Mouse (Mus musculus) midbrain, embryonic 11.5 days (tissue): ENCODE results near the gene Slc35g1. TPM values are rescaled to one million over a fixed set of nuclear protein-coding genes. Genes with fewer than 3 reads are reported as not detected.
"Not testable (repeated sequence)": the region's sequence is repeated elsewhere in the genome, so short reads cannot be mapped to it uniquely, and the experiment has no call there.

Experiments used
- ATAC-seq: fragments of 200-750 bp; cut with Nextera tagmentation; 2 replicates; pipeline ENCODE4 v1.8.0; 2017; ENCODE audit warnings: moderate TSS enrichment, moderate library complexity; ENCODE audit not compliant: low FRiP score
- DNase-seq: peaks from one replicate; pipeline ENCODE4 v3.0.0; 2015; ENCODE audit warnings: low spot score; ENCODE audit errors: missing footprints
- H3K27ac ChIP-seq: fragments of 300-500 bp; sonication (generic); 2 replicates; pipeline ENCODE4 v1.5.1; 2014; ENCODE audit warnings: low read depth, low read length
- H3K27me3 ChIP-seq: fragments of 300-500 bp; sonication (generic); 2 replicates; pipeline ENCODE4 v1.6.1; 2014; ENCODE audit warnings: mild to moderate bottlenecking, low read length, moderate library complexity, mixed read lengths; ENCODE audit not compliant: control insufficient read depth, insufficient read depth
- H3K36me3 ChIP-seq: fragments of 300-500 bp; sonication (generic); 2 replicates; pipeline ENCODE4 v1.6.1; 2014; ENCODE audit warnings: mild to moderate bottlenecking, low read length, moderate library complexity, mixed read lengths; ENCODE audit not compliant: control insufficient read depth, insufficient read depth
- H3K4me1 ChIP-seq: fragments of 300-500 bp; sonication (generic); 2 replicates; pipeline ENCODE4 v1.6.1; 2014; ENCODE audit warnings: low read length; ENCODE audit not compliant: control insufficient read depth, insufficient read depth
- H3K4me2 ChIP-seq: fragments of 300-500 bp; sonication (generic); 2 replicates; pipeline ENCODE4 v1.6.1; 2014; ENCODE audit warnings: mild to moderate bottlenecking, moderate library complexity
- H3K4me3 ChIP-seq: fragments of 300-500 bp; sonication (generic); 2 replicates; pipeline ENCODE4 v1.5.1; 2014; ENCODE audit warnings: low read depth, low read length
- H3K9ac ChIP-seq: fragments of 300-500 bp; sonication (generic); 2 replicates; pipeline ENCODE4 v1.6.1; 2014; ENCODE audit warnings: low read length
- H3K9me3 ChIP-seq: fragments of 300-500 bp; sonication (generic); 2 replicates; pipeline ENCODE4 v1.6.1; 2016; ENCODE audit warnings: low read length; ENCODE audit not compliant: control insufficient read depth
- WGBS: fragments of 180-500 bp; shearing (Covaris S2); extraction: QIAGEN DNeasy Blood & Tissue Kit; methylation state at CpG from one replicate; pipeline ENCODE4 v1.1.7; 2014; 5-methylcytosine and 5-hydroxymethylcytosine counted together
- polyA plus RNA-seq: library from polyadenylated mRNA; unstranded; fragments of >200 nt; fragmentation: Nextera tagmentation; extraction: Ambion mirVana; gene quantifications from 2 replicates; pipeline ENCODE4 v1.2.1, GENCODE M21; 2014

Slc35g1 gene
- polyA plus RNA-seq, 1 experiment from 2014 or later, result 8.0 TPM

- Histone ChIP-seq H3K9ac (no peak overlapping the region), H3K4me2 (no peak overlapping the region), H3K27me3 (no peaks in the 10 kb centered on the region), H3K9me3 (no peaks in the 10 kb centered on the region), H3K27ac (no peak overlapping the region), H3K36me3 (no peaks in the 10 kb centered on the region), H3K4me3 (no peak overlapping the region), H3K4me1 (no peaks in the 10 kb centered on the region)
- ATAC-seq (no peak), DNase-seq (no peak)
- WGBS, result 58% methylated on average over 2 of the region's 2 CpGs
Observed at GRCm38 (mm10) chr19:38373371-38373770, 22.4 kb upstream of the Slc35g1 start.

DNA sequence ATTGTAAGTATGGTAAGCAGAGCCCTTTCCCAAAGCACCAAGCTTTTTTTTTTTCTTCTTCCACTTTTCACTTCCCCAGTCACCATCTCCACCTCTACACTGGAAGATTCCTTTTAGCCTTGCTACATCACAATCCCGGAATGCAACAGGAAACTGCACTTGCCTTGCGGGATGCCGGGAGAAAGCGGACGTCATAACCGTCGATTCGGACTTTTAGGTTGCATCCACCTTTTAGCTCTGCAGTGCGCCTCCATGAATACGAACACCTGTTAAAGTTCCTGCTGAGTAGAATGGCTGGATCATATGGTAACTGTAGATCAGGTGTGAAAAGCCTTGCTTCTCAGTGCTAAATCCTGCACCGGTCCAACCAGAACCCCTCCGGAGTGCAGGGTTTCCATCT is 12.0 kb upstream of the Slc35g1 start:
- no peaks in the 10 kb centered on the region for H3K4me1 ChIP-seq
- H3K4me2 ChIP-seq, result no peak overlapping the region
- H3K36me3 ChIP-seq, result no peaks in the 10 kb centered on the region
- WGBS, result 89% methylated on average over 12 of the region's 12 CpGs
- DNase-seq (no peak), ATAC-seq (no peak)
- H3K9ac ChIP-seq, result no peak overlapping the region
- no peak overlapping the region for H3K4me3 ChIP-seq
- no peaks in the 10 kb centered on the region for H3K9me3 ChIP-seq
- no peak overlapping the region for H3K27ac ChIP-seq
- no peaks in the 10 kb centered on the region for H3K27me3 ChIP-seq

DNA sequence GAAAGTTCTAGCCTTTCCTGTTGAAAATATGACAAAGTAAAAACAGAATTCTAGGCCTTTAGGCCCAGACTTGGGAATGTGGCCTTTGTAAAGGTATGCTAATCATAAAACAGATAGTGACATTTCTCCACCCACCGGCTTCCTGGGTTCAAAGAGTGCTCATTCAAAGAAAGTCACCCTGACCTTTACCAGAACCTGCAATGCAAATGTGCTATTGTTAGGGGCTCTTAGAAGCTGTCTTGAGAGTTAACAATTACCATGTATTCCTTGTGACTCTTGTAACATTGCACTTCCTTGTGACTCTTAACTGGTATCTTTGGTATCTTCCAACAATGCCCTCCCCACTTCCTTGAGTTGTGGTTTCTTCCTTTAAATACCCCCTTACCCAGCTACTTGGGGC is 8.8 kb upstream of the Slc35g1 start:
- not testable (repeated sequence) for H3K4me3 ChIP-seq, H3K9ac ChIP-seq, H3K4me2 ChIP-seq, H3K36me3 ChIP-seq, H3K27me3 ChIP-seq, ATAC-seq, H3K4me1 ChIP-seq, H3K27ac ChIP-seq, DNase-seq, H3K9me3 ChIP-seq
- WGBS, result 88% methylated on average over 1 of the region's 1 CpGs

GRCm38 (mm10) chr19:38387835-38388234 is 7.9 kb upstream of the Slc35g1 start:
- 94% methylated on average over 4 of the region's 4 CpGs for WGBS
- H3K9me3 ChIP-seq, result no peaks in the 10 kb centered on the region
- H3K4me1 ChIP-seq, result no peaks in the 10 kb centered on the region
- H3K4me3 ChIP-seq, result no peak overlapping the region
- no peak overlapping the region for H3K9ac ChIP-seq
- no peak overlapping the region for H3K27ac ChIP-seq
- no peaks in the 10 kb centered on the region for H3K27me3 ChIP-seq
- H3K4me2 ChIP-seq, result no peak overlapping the region
- H3K36me3 ChIP-seq, result no peaks in the 10 kb centered on the region
- ATAC-seq (no peak), DNase-seq (no peak)

DNA sequence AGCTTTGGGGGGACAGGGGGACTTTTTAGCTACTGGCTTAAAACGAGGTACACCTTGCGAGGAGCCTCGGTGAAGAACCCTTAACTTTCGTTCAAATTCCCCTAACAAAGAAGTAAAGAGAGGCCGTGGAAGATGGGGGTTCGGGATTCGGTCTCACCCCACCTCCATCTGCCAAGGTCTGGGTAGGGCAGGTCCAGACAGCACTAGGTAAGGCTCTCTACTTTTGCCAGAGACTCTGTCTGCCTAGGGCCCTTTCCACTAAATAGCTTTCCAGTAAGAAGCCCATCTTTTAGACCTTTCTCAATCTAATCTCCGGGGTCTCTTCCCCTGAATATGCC is 822 bp downstream of the Slc35g1 start:
- Histone ChIP-seq H3K9ac (peak overlapping the region; percentile 86), H3K27me3 (no peaks in the 10 kb centered on the region), H3K4me2 (peak overlapping the region; percentile 75), H3K9me3 (no peaks in the 10 kb centered on the region), H3K27ac (no peak overlapping the region), H3K36me3 (no peaks in the 10 kb centered on the region), H3K4me3 (peak overlapping the region; percentile 68), H3K4me1 (peaks cover 5% of the 10 kb centered on the region; the same call in 1 of the 2 replicates)
- WGBS, result 12% methylated on average over 8 of the region's 8 CpGs
- ATAC-seq (no peak), DNase-seq (peak; percentile 89)

DNA sequence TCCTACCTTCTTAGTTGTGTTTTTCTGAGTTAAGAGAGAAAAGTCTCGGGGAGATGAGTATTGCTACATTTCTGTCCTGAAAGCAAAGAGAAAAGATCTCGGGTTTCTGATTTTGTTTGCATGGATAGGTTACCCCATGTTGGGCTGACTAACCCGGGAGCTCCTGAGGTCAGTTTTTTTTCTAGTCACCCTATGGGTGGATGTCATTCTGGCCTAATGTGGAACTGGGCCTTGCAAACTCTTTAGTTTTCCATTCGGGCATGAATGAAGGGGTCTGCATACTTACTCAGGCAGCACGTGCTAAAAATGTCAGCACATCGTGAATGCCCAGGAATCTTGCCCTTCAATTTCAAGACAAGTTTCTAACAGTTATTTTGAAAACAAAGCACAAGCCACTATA is 1.2 kb downstream of the Slc35g1 start:
- Histone ChIP-seq H3K9me3 (no peaks in the 10 kb centered on the region), H3K27me3 (no peaks in the 10 kb centered on the region), H3K27ac (no peak overlapping the region), H3K4me3 (peak overlapping the region; percentile 68; the same call in 1 of the 2 replicates), H3K4me2 (peak overlapping the region; percentile 75), H3K9ac (no peak overlapping the region), H3K4me1 (peaks cover 5% of the 10 kb centered on the region; the same call in 1 of the 2 replicates), H3K36me3 (no peaks in the 10 kb centered on the region)
- 30% methylated on average over 6 of the region's 6 CpGs for WGBS
- ATAC-seq, result no peak
- DNase-seq, result peak; percentile 85

DNA sequence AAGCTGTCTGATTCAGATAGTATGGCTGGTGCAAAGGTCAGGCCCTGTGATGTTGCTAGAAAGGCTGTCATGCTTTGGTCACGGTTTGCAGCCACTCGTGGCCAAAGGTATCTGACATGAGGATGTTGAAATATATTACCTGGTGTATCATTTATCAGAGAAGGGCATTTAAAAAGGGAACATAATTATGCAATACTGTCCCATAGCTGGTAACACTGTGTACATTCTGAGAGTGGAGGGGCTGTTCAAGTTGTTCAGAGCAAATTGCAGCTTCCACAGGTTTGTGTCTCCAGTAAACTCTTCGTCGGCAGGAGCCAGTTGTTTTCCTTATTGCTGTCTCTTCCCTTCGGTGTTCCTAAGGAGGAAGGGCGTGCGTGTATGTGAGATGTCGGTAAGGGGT is 3.2 kb downstream of the Slc35g1 start:
- ATAC-seq, result no peak
- Histone ChIP-seq H3K4me3 (no peak overlapping the region), H3K27ac (no peak overlapping the region), H3K9me3 (no peaks in the 10 kb centered on the region), H3K9ac (no peak overlapping the region), H3K4me1 (peaks cover 5% of the 10 kb centered on the region; the same call in 1 of the 2 replicates), H3K4me2 (no peak overlapping the region), H3K27me3 (no peaks in the 10 kb centered on the region), H3K36me3 (no peaks in the 10 kb centered on the region; the same call in 1 of the 2 replicates)
- WGBS, result 91% methylated on average over 8 of the region's 8 CpGs
- no peak for DNase-seq

DNA sequence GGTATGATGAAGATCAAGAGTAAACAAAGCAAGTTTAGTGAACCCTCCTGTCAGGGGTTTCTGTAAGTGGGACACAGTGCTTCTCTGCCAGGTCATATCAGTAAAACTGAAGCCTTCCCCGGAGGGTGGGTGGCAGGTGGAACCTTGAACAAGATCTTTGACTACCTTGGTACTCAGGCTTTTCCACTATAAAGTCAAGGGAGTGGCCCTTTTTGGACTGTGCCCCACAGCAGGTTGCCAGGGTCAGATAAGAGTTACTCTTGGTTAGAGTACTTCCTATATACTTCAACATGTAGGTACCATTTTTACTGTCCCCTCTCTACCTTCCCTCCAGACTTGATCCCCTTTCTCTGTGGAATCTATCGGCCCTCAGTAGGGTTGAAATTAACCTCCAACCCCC is 5.1 kb downstream of the Slc35g1 start:
- Histone ChIP-seq H3K27ac (no peak overlapping the region), H3K9me3 (no peaks in the 10 kb centered on the region), H3K4me3 (no peak overlapping the region), H3K36me3 (no peaks in the 10 kb centered on the region; the same call in 1 of the 2 replicates), H3K27me3 (no peaks in the 10 kb centered on the region), H3K4me2 (no peak overlapping the region), H3K4me1 (peaks cover 5% of the 10 kb centered on the region; the same call in 1 of the 2 replicates), H3K9ac (no peak overlapping the region)
- DNase-seq, result no peak
- ATAC-seq, result no peak
- WGBS, result 88% methylated on average over 2 of the region's 2 CpGs

- no peaks in the 10 kb centered on the region for H3K9me3 ChIP-seq
- WGBS, result 86% methylated on average over 2 of the region's 2 CpGs
- no peak overlapping the region for H3K4me2 ChIP-seq
- no peak overlapping the region for H3K27ac ChIP-seq
- ATAC-seq (no peak), DNase-seq (no peak)
- no peak overlapping the region for H3K9ac ChIP-seq
- H3K36me3 ChIP-seq, result no peaks in the 10 kb centered on the region; the same call in 1 of the 2 replicates
- no peaks in the 10 kb centered on the region for H3K27me3 ChIP-seq
- H3K4me1 ChIP-seq, result peaks cover 4% of the 10 kb centered on the region; the same call in 1 of the 2 replicates
- no peak overlapping the region for H3K4me3 ChIP-seq
Observed at GRCm38 (mm10) chr19:38401416-38401815, 5.6 kb downstream of the Slc35g1 start.
